Mouse (Mus musculus): Measurements from ENCODE around the gene Slc38a2.
A peak's percentile ranks its signal among the peaks of the same experiment; 100 is the strongest.

GRCm38 (mm10) chr15:96695455-96696421 is 3.8 kb downstream of the Slc38a2 start:
- peak; percentile 54 for TF ChIP-seq CTCF (IDR thresholded peaks at IDR 0.05)
- TF ChIP-seq POLR2A (IDR thresholded peaks at IDR 0.05; ENCODE audit: insufficient read depth, low read depth, low read length), result no peak
- no peak for TF ChIP-seq EP300 (IDR thresholded peaks at IDR 0.05; ENCODE audit: insufficient read depth, low read depth, low read length)
